Mouse (Mus musculus) duodenum, adult 2 months (tissue): ENCODE results near the gene Prdm9. TPM values are rescaled to one million over a fixed set of nuclear protein-coding genes. Genes with fewer than 3 reads are reported as not detected.

Experiments used
- polyA plus RNA-seq: library from polyadenylated mRNA; depleted of rRNA; stranded (reverse); fragments of >200 nt; gene quantifications from 2 replicates; pipeline ENCODE4 v1.2.3, GENCODE M21; 2012; ENCODE audit warnings: low replicate concordance; rRNA removed

Gene Prdm9
- 1.6 and 2.6 TPM in 2 replicates for polyA plus RNA-seq

GRCm38 (mm10) chr17:15564014-15564927, at the start of gene Prdm9:
Gene Prdm9, minus strand, starts transcription at chr17:15564354.

GRCm38 (mm10) chr17:15526986-15527810, 37.0 kb downstream of the Prdm9 start, which contains the start of gene Pdcd2:
Gene Pdcd2, minus strand, starts transcription at chr17:15527301.

GRCm38 (mm10) chr17:15499656-15500394, 64.3 kb downstream of the Prdm9 start, which contains the start of the genes Psmb1 and Tbp:
Gene Psmb1, minus strand, starts transcription at chr17:15499751.
Gene Tbp, plus strand, starts transcription at chr17:15499888.

Other genes with a start within 250 kb of the Prdm9 start
- gene Dll1, start 187.5 kb downstream of the Prdm9 start, polyA plus RNA-seq, result 41.2 and 76.8 TPM in 2 replicates
- gene Fam120b, start 168.2 kb downstream of the Prdm9 start, polyA plus RNA-seq, result 4.4 and 5.7 TPM in 2 replicates
- 22.2 and 44.2 TPM in 2 replicates for gene Psmb1, start 64.6 kb downstream of the Prdm9 start, polyA plus RNA-seq
- 10.9 and 22.0 TPM in 2 replicates for gene Tbp, start 64.5 kb downstream of the Prdm9 start, polyA plus RNA-seq
- gene Pdcd2, start 37.1 kb downstream of the Prdm9 start, polyA plus RNA-seq, result 32.5 and 51.1 TPM in 2 replicates
- gene Chd1, start 140.6 kb upstream of the Prdm9 start, polyA plus RNA-seq, result 11.0 and 13.7 TPM in 2 replicates